Comparison of ENCODE assay signal across 27 mouse cellular contexts in genomic region chr16:33021381-33021780, GRCm38 (mm10). TPM values are rescaled to one million over a fixed set of nuclear protein-coding genes. Genes with fewer than 3 reads are reported as not detected.
DNase-seq lines count a peak whose midpoint lies in the region; ATAC-seq and TF ChIP-seq lines count a peak whose summit lies in the region.
"Had no signal": no experiment of that assay in that cellular context is flagged by ENCODE, and none has a peak within 500 bp of the region (broad histone marks: within the 10 kb centered on the region; RNA-seq: fewer than 3 reads in every experiment).

No protein-coding gene starts in this region.

- no peaks in the 10 kb centered on the region for H3K4me1 ChIP-seq in lung, postnatal 0 days (ENCODE audit: insufficient read depth, low read depth, low read length)
- H3K4me1 ChIP-seq: embryonic facial prominence, embryonic 15.5 days; hindbrain, embryonic 12.5 days; limb, embryonic 13.5 days had no signal

- H3K27me3 ChIP-seq in lung, postnatal 0 days (replicated peaks; ENCODE audit: insufficient read depth, low read length): no peaks in the 10 kb centered on the region
- H3K27me3 ChIP-seq: embryonic facial prominence, embryonic 15.5 days; forebrain, embryonic 12.5 days; heart, embryonic 15.5 days; hindbrain, embryonic 12.5 days; intestine, embryonic 15.5 days; limb, embryonic 13.5 days had no signal

- H3K9me3 ChIP-seq in lung, postnatal 0 days (ENCODE audit: low read length): no peaks in the 10 kb centered on the region
- H3K9me3 ChIP-seq: embryonic facial prominence, embryonic 10.5 days; embryonic facial prominence, embryonic 15.5 days; forebrain, embryonic 12.5 days; G1E; heart, embryonic 10.5 days; heart, embryonic 15.5 days; hindbrain, embryonic 12.5 days; intestine, embryonic 15.5 days; limb, embryonic 13.5 days had no signal

- H3K4me2 ChIP-seq in lung, postnatal 0 days (replicated peaks; ENCODE audit: low read depth, low read length): no peak overlapping the region
- H3K4me2 ChIP-seq: embryonic facial prominence, embryonic 15.5 days; forebrain, embryonic 12.5 days; heart, embryonic 15.5 days; hindbrain, embryonic 12.5 days; intestine, embryonic 15.5 days; limb, embryonic 13.5 days; liver, embryonic 11.5 days had no signal

- no peak overlapping the region for H3K9ac ChIP-seq in lung, postnatal 0 days (replicated peaks; ENCODE audit: low read depth)
- H3K9ac ChIP-seq: embryonic facial prominence, embryonic 15.5 days; forebrain, embryonic 12.5 days; forebrain, postnatal 0 days; heart, embryonic 15.5 days; hindbrain, embryonic 12.5 days; intestine, embryonic 15.5 days; limb, embryonic 13.5 days had no signal

- WGBS in lung, postnatal 0 days: 36% methylated on average over 3 of the region's 3 CpGs

- H3K27ac ChIP-seq in lung, postnatal 0 days (ENCODE audit: low read length): no peak overlapping the region
- H3K27ac ChIP-seq: embryonic facial prominence, embryonic 10.5 days; embryonic facial prominence, embryonic 15.5 days; forebrain, embryonic 12.5 days; heart, embryonic 10.5 days; heart, embryonic 15.5 days; hindbrain, embryonic 12.5 days; hindbrain, postnatal 0 days; intestine, embryonic 15.5 days; kidney, postnatal 0 days; layer of hippocampus, adult 2 months; limb, embryonic 13.5 days had no signal

- ATAC-seq in lung, postnatal 0 days: no peak
- ATAC-seq: forebrain, postnatal 0 days; hindbrain, postnatal 0 days; intestine, embryonic 15.5 days had no signal

- peak; percentile 36 for DNase-seq in adrenal gland, postnatal 10 days
- no peak for DNase-seq in adrenal gland, postnatal 25 days
- peak; percentile 46 to 62 for DNase-seq in kidney, postnatal 25 days
- no peak for DNase-seq in kidney, postnatal 14 days
- peak; percentile 23 for DNase-seq in lung, postnatal 0 days (ENCODE audit: low spot score)
- DNase-seq in thymus, postnatal 36 days: no peak
- DNase-seq in embryo, embryonic 11 days: no peak
- DNase-seq: cerebellum, adult 2 months; cerebellum, postnatal 14 days; forebrain, postnatal 0 days; gastrocnemius, postnatal 14 days; heart, postnatal 36 days; midbrain, embryonic 14.5 days; thymus, adult 2 months had no signal

- H3K4me3 ChIP-seq in lung, postnatal 0 days (ENCODE audit: low read depth, low read length): no peak overlapping the region
- H3K4me3 ChIP-seq: embryonic facial prominence, embryonic 10.5 days; embryonic facial prominence, embryonic 15.5 days; forebrain, embryonic 12.5 days; heart, embryonic 10.5 days; heart, embryonic 15.5 days; hindbrain, embryonic 12.5 days; intestine, embryonic 15.5 days; layer of hippocampus, adult 2 months; limb, embryonic 13.5 days had no signal

- H3K36me3 ChIP-seq in lung, postnatal 0 days (ENCODE audit: insufficient read depth, low read length): no peaks in the 10 kb centered on the region
- H3K36me3 ChIP-seq: embryonic facial prominence, embryonic 15.5 days; heart, embryonic 15.5 days; hindbrain, embryonic 12.5 days; intestine, embryonic 15.5 days had no signal

- no peak for TF ChIP-seq EP300 in lung, postnatal 0 days (IDR thresholded peaks at IDR 0.05)

- no peak for TF ChIP-seq CTCF in lung, postnatal 0 days (IDR thresholded peaks at IDR 0.05)

RNA-seq across cellular contexts. Expression of gene Iqcg, which starts 34.6 kb away (rescaled TPM):
- total RNA-seq in adrenal gland, postnatal 10 days (2021): 1 to 10 TPM; 2.4 to 3.1 TPM
- 0.48 and 1.6 TPM in 2 replicates for total RNA-seq in adrenal gland, postnatal 25 days (2021)
- 6.0 and 7.6 TPM in 2 replicates for polyA plus RNA-seq in lung, postnatal 0 days (2015; fragmentation: Nextera tagmentation; extraction: Ambion mirVana)

RNA-seq across cellular contexts. Expression of gene Rpl35a, which starts 34.9 kb away (rescaled TPM):
- total RNA-seq in adrenal gland, postnatal 10 days (2021): 100 to 1,000 TPM; 635 to 640 TPM
- 492 and 649 TPM in 2 replicates for total RNA-seq in adrenal gland, postnatal 25 days (2021)
- 641 and 670 TPM in 2 replicates for polyA plus RNA-seq in lung, postnatal 0 days (2015; fragmentation: Nextera tagmentation; extraction: Ambion mirVana)

RNA-seq across cellular contexts. Expression of gene Lmln, which starts 40.9 kb away (rescaled TPM):
- total RNA-seq in adrenal gland, postnatal 10 days (2021): 1 to 10 TPM; 5.5 to 9.9 TPM
- total RNA-seq in adrenal gland, postnatal 25 days (2021): 15.5 and 19.5 TPM in 2 replicates
- polyA plus RNA-seq in lung, postnatal 0 days (2015; fragmentation: Nextera tagmentation; extraction: Ambion mirVana): 1.1 TPM in 2 replicates

Comparison
In these comparisons a context has a peak if more than half of its experiments do, and no peak if none do; other contexts are left out.
1. DNase-seq: peak in adrenal gland, postnatal 10 days (single experiment), kidney, postnatal 25 days (2 of 2) and lung, postnatal 0 days (single experiment); none in adrenal gland, postnatal 25 days (single experiment), kidney, postnatal 14 days (single experiment), thymus, postnatal 36 days (0 of 2) and embryo, embryonic 11 days (single experiment).